Mouse (Mus musculus) lung, postnatal 0 days (tissue): ENCODE measurements at regions not wholly inside any gene's neighbourhood (a gene's known extent, or its start where the extent isn't known, plus 50 kb on each side); places are given as distances from the start of the nearest gene placed in this dataset.

Source experiments
- CTCF ChIP-seq: IDR thresholded peaks from 2 replicates; pipeline ENCODE4 v1.5.1; 2016; ENCODE audit warnings: antibody characterized with exemption, mild to moderate bottlenecking
- EP300 ChIP-seq: IDR thresholded peaks from 2 replicates; pipeline ENCODE4 v1.6.1; 2016; ENCODE audit warnings: antibody characterized with exemption, mild to moderate bottlenecking, control low read depth

- peak; percentile 71 for TF ChIP-seq CTCF
- TF ChIP-seq EP300, result no peak
Observed at GRCm38 (mm10) chr7:124782816-124783215, 661.7 kb upstream of the Kdm8 start.
